ENCODE assay signal across 20 mouse cellular contexts in the genomic region with DNA sequence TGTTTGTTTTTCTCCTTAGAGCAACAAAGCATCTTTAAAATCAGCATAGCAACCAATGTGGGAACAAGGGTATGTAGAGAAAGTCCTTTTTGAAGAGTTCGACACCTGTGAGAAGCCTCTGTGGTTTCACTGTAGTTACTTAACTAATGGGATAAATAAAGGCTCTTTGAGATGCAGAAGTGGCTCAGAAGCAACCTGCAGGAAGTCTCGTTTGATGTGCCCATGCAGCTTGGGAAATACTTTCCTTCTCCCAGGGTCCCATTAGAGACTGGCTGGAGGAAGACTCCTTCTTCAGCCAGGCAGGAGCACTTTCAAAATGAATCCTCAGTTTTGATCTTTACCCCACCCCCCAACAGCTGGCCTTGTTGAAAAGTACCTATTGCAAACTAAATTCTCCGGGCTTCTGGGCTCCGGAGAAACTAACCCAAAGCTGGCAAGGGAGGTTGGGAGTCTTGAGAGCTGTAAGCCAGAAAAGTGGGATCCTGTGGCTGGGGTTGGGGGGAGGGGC. TPM values are rescaled to one million over a fixed set of nuclear protein-coding genes. Genes with fewer than 3 reads are reported as not detected.
DNase-seq lines count a peak whose midpoint lies in the region; ATAC-seq lines count a peak whose summit lies in the region.
"Had no signal": no experiment of that assay in that cellular context is flagged by ENCODE, and none has a peak within 500 bp of the region (broad histone marks: within the 10 kb centered on the region; RNA-seq: fewer than 3 reads in every experiment).

No protein-coding gene starts in this region.

- ATAC-seq in granulocyte monocyte progenitor cell, adult 5-6 weeks (replicated peaks; ENCODE audit: poor library complexity, severe bottlenecking), result peak; percentile 95
- ATAC-seq: activated CD4-positive, CD25-positive, alpha-beta regulatory T cell, adult 4 months; CD4-positive, CD25-positive, alpha-beta regulatory T cell, adult 4 months; forebrain, embryonic 13.5 days; forebrain, embryonic 16.5 days; hindbrain, embryonic 16.5 days; intestine, embryonic 15.5 days; Patski had no signal

- peak; percentile 47 for DNase-seq in A20 (ENCODE audit: low read depth, low spot score)
- DNase-seq in ES-CJ7 (ENCODE audit: low read depth, low spot score), result peak; percentile 55
- DNase-seq in ovary, postnatal 10 days (ENCODE audit: low spot score), result no peak
- no peak for DNase-seq in right cerebral cortex, postnatal 14 days
- no peak for DNase-seq in kidney, postnatal 10 days
- DNase-seq: adrenal gland, adult 8-10 months; adrenal gland, postnatal 25 days; cerebellum, adult 11-12 months; cerebellum, adult 9-10 months; cerebellum, postnatal 14 days; gastrocnemius, postnatal 25 days; kidney, adult 11 months had no signal

RNA-seq across cellular contexts. Expression of gene Cited2, which starts 17.5 kb away (rescaled TPM):
- 96.5 and 128 TPM in 2 replicates for total RNA-seq in granulocyte monocyte progenitor cell, adult 5-6 weeks (2014; fragmentation: Nextera tagmentation)
- 50.0 and 64.9 TPM in 2 replicates for total RNA-seq in granulocyte monocyte progenitor cell, adult 5-6 weeks (2017)

Comparison
In these comparisons a context has a peak if more than half of its experiments do, and no peak if none do; other contexts are left out.
1. DNase-seq: peak in A20 (single experiment) and ES-CJ7 (single experiment); none in ovary, postnatal 10 days (single experiment), right cerebral cortex, postnatal 14 days (single experiment) and kidney, postnatal 10 days (single experiment).